Mouse (Mus musculus) C2C12 (cell line): ENCODE data around the gene Lilrb4a.

Source experiments
- CTCF ChIP-seq: IDR thresholded peaks from one replicate; pipeline ENCODE4 v1.5.1; 2011; ENCODE audit not compliant: control insufficient read depth, insufficient read depth, insufficient read length
- USF1 ChIP-seq: IDR thresholded peaks from one replicate; pipeline ENCODE4 v1.6.1; 2011; ENCODE audit warnings: low read depth, mild to moderate bottlenecking, control low read depth, moderate library complexity

- TF ChIP-seq CTCF: no peak
- TF ChIP-seq USF1: no peak
These were observed 37.0 kb upstream of the Lilrb4a start for GRCm38 (mm10) chr10:51453616-51454298.
